Mouse (Mus musculus): ENCODE measurements around the gene Nrxn2. TPM values are rescaled to one million over a fixed set of nuclear protein-coding genes. Genes with fewer than 3 reads are reported as not detected.

Gene Nrxn2
- total RNA-seq, 1 experiment, result 9.5 TPM

DNA sequence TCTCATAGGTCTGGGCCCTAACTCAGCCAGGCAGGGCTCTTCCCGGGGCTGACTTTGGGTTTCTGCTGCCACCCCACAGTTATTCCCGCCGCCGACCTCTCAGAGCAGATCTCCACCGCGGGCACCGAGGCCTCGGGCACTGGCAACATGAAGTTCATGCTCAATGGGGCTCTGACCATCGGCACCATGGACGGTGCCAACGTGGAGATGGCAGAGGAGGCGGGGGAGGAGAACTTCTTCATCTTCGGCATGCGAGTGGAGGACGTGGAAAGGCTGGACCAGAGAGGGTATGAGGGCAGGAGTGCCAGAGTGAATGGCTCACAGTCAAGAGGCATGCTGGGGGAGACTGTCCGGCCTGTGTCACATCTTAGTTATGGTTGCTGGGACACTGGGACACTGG is 24.9 kb upstream of the Nrxn2 start:
- in situ Hi-C loops (cut with MboI; ENCODE audit: low sequenced_read_pairs in 2 of 2, unreplicated experiment in 2 of 2), result no loop called here
- Histone ChIP-seq H3K27ac (ENCODE audit: insufficient read depth, low read depth, low read length, poor library complexity, severe bottlenecking) (no peak overlapping the region), H3K36me3 (ENCODE audit: control insufficient read depth, insufficient read depth, low read length, poor library complexity, severe bottlenecking) (no peaks in the 10 kb centered on the region), H3K4me3 (ENCODE audit: insufficient read depth in 1 of 2, low read depth in 1 of 2, low read length in 2 of 2, poor library complexity in 1 of 2, severe bottlenecking in 1 of 2) (no peak overlapping the region), H3K9me3 (ENCODE audit: control insufficient read depth, insufficient read depth, low read depth, low read length) (no peaks in the 10 kb centered on the region), H3K4me1 (ENCODE audit: control insufficient read depth in 2 of 2, insufficient read depth in 2 of 2, low read length in 2 of 2, poor library complexity in 1 of 2) (peaks cover 7 to 18% of the 10 kb centered on the region in 2 experiments), H3K9ac (ENCODE audit: insufficient read depth, low read depth, low read length, poor library complexity, severe bottlenecking) (no peak overlapping the region)
- TF ChIP-seq ZNF384 (IDR thresholded peaks at IDR 0.05; ENCODE audit: low read depth, low read length), result no peak
- no peak for DNase-seq (ENCODE audit: low read depth, low spot score)

DNA sequence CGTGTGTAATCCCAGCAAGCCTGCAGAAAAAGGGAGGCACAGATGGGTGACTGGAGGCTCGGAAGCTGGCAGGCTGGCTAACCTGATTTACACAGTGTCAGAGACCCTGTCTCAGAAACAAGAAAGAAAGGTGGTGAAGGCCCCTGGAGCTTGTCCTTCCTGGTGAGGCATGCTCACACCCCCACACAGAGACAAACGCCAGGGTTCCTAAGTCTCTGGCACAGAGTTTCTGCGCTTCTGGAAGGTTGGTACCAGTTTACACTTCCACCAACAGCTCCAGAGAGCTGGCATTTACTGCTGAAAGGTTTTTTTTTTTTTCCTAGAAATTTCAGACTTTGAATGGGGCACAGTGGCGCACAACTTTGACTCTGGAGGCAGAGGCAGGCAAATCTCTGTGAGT is 22.3 kb upstream of the Nrxn2 start:
- Histone ChIP-seq H3K9me3 (ENCODE audit: control insufficient read depth, insufficient read depth, low read depth, low read length) (no peaks in the 10 kb centered on the region), H3K4me1 (ENCODE audit: control insufficient read depth in 2 of 2, insufficient read depth in 2 of 2, low read length in 2 of 2, poor library complexity in 1 of 2) (peaks cover 1 to 10% of the 10 kb centered on the region in 2 experiments; a peak in 3 of 4 replicates), H3K4me3 (ENCODE audit: insufficient read depth in 1 of 2, low read depth in 1 of 2, low read length in 2 of 2, poor library complexity in 1 of 2, severe bottlenecking in 1 of 2) (no peak overlapping the region), H3K36me3 (ENCODE audit: control insufficient read depth, insufficient read depth, low read length, poor library complexity, severe bottlenecking) (no peaks in the 10 kb centered on the region), H3K9ac (ENCODE audit: insufficient read depth, low read depth, low read length, poor library complexity, severe bottlenecking) (no peak overlapping the region), H3K27ac (ENCODE audit: insufficient read depth, low read depth, low read length, poor library complexity, severe bottlenecking) (no peak overlapping the region)
- in situ Hi-C loops (cut with MboI; ENCODE audit: low sequenced_read_pairs in 2 of 2, unreplicated experiment in 2 of 2), result no loop called here
- no peak for DNase-seq (ENCODE audit: low read depth, low spot score)
- TF ChIP-seq ZC3H11A (IDR thresholded peaks at IDR 0.05; ENCODE audit: borderline replicate concordance, low read depth, low read length) (no peak), HCFC1 (IDR thresholded peaks at IDR 0.05; ENCODE audit: borderline replicate concordance, insufficient read depth, low read length) (no peak), CHD2 (IDR thresholded peaks at IDR 0.05; ENCODE audit: low read depth, low read length) (no peak)

DNA sequence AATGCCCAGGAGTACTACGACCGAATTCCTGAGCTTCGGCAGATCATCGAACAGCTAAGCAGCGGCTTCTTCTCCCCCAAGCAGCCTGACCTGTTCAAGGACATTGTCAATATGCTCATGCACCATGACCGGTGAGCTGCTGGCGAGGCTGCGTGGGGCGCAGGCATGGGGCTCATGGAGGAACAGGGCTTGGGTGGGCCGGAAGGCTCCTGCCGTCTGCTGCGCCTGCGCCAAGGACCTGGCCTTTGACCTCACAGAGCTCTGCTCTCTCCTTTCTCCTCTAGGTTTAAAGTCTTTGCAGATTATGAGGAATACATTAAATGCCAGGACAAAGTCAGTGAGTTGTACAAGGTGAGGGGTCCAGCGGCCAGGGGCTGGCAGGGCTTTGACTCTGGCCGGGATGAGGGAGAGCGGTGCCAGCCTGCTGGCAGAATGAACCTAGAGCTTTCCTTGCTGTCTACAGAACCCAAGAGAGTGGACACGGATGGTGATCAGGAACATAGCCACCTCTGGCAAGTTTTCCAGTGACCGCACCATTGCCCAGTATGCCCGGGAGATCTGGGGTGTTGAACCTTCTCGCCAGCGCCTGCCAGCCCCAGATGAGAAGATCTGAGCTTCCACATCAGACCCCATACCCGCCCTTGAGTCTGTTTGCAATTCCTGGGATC is 20.8 kb upstream of the Nrxn2 start:
- no peak overlapping the region for H3K27ac ChIP-seq (ENCODE audit: insufficient read depth, low read depth, low read length, poor library complexity, severe bottlenecking)
- peaks cover 1 to 18% of the 10 kb centered on the region in 2 experiments; a peak in 3 of 4 replicates for H3K4me1 ChIP-seq (ENCODE audit: control insufficient read depth in 2 of 2, insufficient read depth in 2 of 2, low read length in 2 of 2, poor library complexity in 1 of 2)
- no peak for DNase-seq (ENCODE audit: low read depth, low spot score)
- no peaks in the 10 kb centered on the region for H3K36me3 ChIP-seq (ENCODE audit: control insufficient read depth, insufficient read depth, low read length, poor library complexity, severe bottlenecking)
- 0 out of 2 replicates have a peak overlapping the region, but pooled peaks have one; percentile 34 for H3K9ac ChIP-seq (ENCODE audit: insufficient read depth, low read depth, low read length, poor library complexity, severe bottlenecking)
- in situ Hi-C loops (cut with MboI; ENCODE audit: low sequenced_read_pairs in 2 of 2, unreplicated experiment in 2 of 2), result no loop called here
- no peaks in the 10 kb centered on the region for H3K9me3 ChIP-seq (ENCODE audit: control insufficient read depth, insufficient read depth, low read depth, low read length)
- TF ChIP-seq ZC3H11A (IDR thresholded peaks at IDR 0.05; ENCODE audit: borderline replicate concordance, low read depth, low read length), result no peak
- TF ChIP-seq CHD2 (IDR thresholded peaks at IDR 0.05; ENCODE audit: low read depth, low read length), result no peak
- TF ChIP-seq MAFK (IDR thresholded peaks at IDR 0.05; ENCODE audit: insufficient read depth, low read depth, low read length), result no peak
- TF ChIP-seq ZNF384 (IDR thresholded peaks at IDR 0.05; ENCODE audit: low read depth, low read length), result no peak
- no peak for TF ChIP-seq HCFC1 (IDR thresholded peaks at IDR 0.05; ENCODE audit: borderline replicate concordance, insufficient read depth, low read length)
- peak overlapping the region; percentile 63 to 74; a peak in 2 of 4 replicates for H3K4me3 ChIP-seq (ENCODE audit: insufficient read depth in 1 of 2, low read depth in 1 of 2, low read length in 2 of 2, poor library complexity in 1 of 2, severe bottlenecking in 1 of 2)

DNA sequence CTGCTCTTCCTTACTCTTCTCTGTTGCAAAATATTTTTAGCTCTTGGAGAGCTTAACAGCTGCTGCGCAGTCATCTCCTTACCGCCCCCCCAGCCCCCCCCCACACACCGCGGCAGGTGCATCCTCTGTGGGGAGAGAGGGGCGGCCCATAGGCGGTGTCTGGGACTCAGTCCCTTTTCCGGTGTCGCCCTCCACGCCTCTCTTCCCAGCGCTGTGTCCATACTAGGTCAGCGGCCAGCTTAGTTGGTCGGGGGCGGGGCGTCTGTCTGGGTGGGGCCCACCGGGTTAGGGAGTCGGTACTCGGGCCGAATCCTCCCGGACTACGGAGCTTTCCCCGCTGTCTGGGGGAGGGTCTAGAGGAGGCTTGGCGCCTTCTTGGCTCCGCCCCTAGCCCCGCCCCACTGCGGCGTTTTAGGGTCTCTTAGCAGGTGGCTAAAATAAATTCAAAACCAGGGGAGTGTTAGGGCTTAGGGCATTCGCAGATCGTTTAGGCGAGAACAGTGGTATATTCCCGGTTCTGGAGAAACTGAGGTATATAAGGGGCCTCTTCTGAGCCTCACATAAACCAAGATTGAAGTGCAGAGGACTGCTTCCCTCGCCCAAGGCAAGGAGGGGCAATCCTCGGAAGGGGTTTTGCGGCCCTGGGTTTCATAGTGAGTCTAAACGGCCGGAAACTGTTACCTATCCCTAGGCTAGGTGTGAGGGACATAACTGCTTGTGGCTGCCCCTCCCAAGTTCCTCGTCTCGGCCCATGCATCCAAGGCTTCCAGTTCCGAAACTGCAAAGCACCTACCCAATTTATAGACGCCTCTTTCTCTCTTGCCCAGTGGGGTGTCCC is 19.9 kb upstream of the Nrxn2 start:
- no peak for DNase-seq (ENCODE audit: low read depth, low spot score)
- H3K36me3 ChIP-seq (ENCODE audit: control insufficient read depth, insufficient read depth, low read length, poor library complexity, severe bottlenecking), result 0 out of 2 replicates have a peak, but pooled peaks cover under 1% of the 10 kb centered on the region
- no peaks in the 10 kb centered on the region for H3K9me3 ChIP-seq (ENCODE audit: control insufficient read depth, insufficient read depth, low read depth, low read length)
- in situ Hi-C loops (cut with MboI; ENCODE audit: low sequenced_read_pairs in 2 of 2, unreplicated experiment in 2 of 2), result no loop called here
- H3K9ac ChIP-seq (ENCODE audit: insufficient read depth, low read depth, low read length, poor library complexity, severe bottlenecking), result peak overlapping the region; percentile 67; the same call in 1 of the 2 replicates
- H3K4me1 ChIP-seq (ENCODE audit: control insufficient read depth in 2 of 2, insufficient read depth in 2 of 2, low read length in 2 of 2, poor library complexity in 1 of 2), result peaks cover 1 to 25% of the 10 kb centered on the region in 2 experiments; a peak in 3 of 4 replicates
- H3K27ac ChIP-seq (ENCODE audit: insufficient read depth, low read depth, low read length, poor library complexity, severe bottlenecking), result peak overlapping the region; percentile 82; the same call in 1 of the 2 replicates
- no peak for TF ChIP-seq ZNF384 (IDR thresholded peaks at IDR 0.05; ENCODE audit: low read depth, low read length)
- no peak for TF ChIP-seq MAFK (IDR thresholded peaks at IDR 0.05; ENCODE audit: insufficient read depth, low read depth, low read length)
- TF ChIP-seq HCFC1 (IDR thresholded peaks at IDR 0.05; ENCODE audit: borderline replicate concordance, insufficient read depth, low read length), result no peak
- no peak for TF ChIP-seq ZC3H11A (IDR thresholded peaks at IDR 0.05; ENCODE audit: borderline replicate concordance, low read depth, low read length)
- TF ChIP-seq CHD2 (IDR thresholded peaks at IDR 0.05; ENCODE audit: low read depth, low read length), result no peak
- peak overlapping the region; percentile 74 to 84 for H3K4me3 ChIP-seq (ENCODE audit: insufficient read depth in 1 of 2, low read depth in 1 of 2, low read length in 2 of 2, poor library complexity in 1 of 2, severe bottlenecking in 1 of 2)
